Mouse (Mus musculus) forebrain, embryonic 13.5 days (tissue): ENCODE results near the gene Fcho1. TPM values are rescaled to one million over a fixed set of nuclear protein-coding genes. Genes with fewer than 3 reads are reported as not detected.

Experiments used
- ATAC-seq: fragments of 200-750 bp; cut with Nextera tagmentation; 2 replicates; pipeline ENCODE4 v1.8.0; 2017
- H3K27ac ChIP-seq: fragments of 300-500 bp; sonication (generic); 2 replicates; pipeline ENCODE4 v1.5.1; 2015; ENCODE audit warnings: inconsistent platforms, mild to moderate bottlenecking, moderate library complexity
- H3K27me3 ChIP-seq: fragments of 300-500 bp; sonication (generic); 2 replicates; pipeline ENCODE4 v1.6.1; 2015; ENCODE audit warnings: mild to moderate bottlenecking, inconsistent platforms
- H3K36me3 ChIP-seq: fragments of 300-500 bp; sonication (generic); 2 replicates; pipeline ENCODE4 v1.6.1; 2015; ENCODE audit warnings: mild to moderate bottlenecking, inconsistent platforms; ENCODE audit not compliant: poor library complexity, severe bottlenecking
- H3K4me1 ChIP-seq: fragments of 300-500 bp; sonication (generic); 2 replicates; pipeline ENCODE4 v1.6.1; 2015; ENCODE audit warnings: inconsistent platforms
- H3K4me2 ChIP-seq: fragments of 300-500 bp; sonication (generic); 2 replicates; pipeline ENCODE4 v1.6.1; 2015; ENCODE audit warnings: inconsistent platforms, mild to moderate bottlenecking, moderate library complexity
- H3K4me3 ChIP-seq: fragments of 300-500 bp; sonication (generic); 2 replicates; pipeline ENCODE4 v1.5.1; 2015; ENCODE audit warnings: mild to moderate bottlenecking, inconsistent platforms
- H3K9ac ChIP-seq: fragments of 300-500 bp; sonication (generic); 2 replicates; pipeline ENCODE4 v1.6.1; 2015; ENCODE audit warnings: mild to moderate bottlenecking, inconsistent platforms
- H3K9me3 ChIP-seq: fragments of 300-500 bp; sonication (generic); replicated peaks from 2 replicates; pipeline ENCODE4 v1.6.1; 2016; ENCODE audit warnings: inconsistent platforms
- WGBS: fragments of 180-500 bp; shearing (Covaris S2); methylation state at CpG from one replicate; pipeline ENCODE4 v1.1.7; 2015; 5-methylcytosine and 5-hydroxymethylcytosine counted together
- polyA plus RNA-seq: library from polyadenylated mRNA; unstranded; fragments of >200 nt; fragmentation: Nextera tagmentation; extraction: Ambion mirVana; gene quantifications from 2 replicates; pipeline ENCODE4 v1.2.1, GENCODE M21; 2015

Fcho1 gene
- polyA plus RNA-seq, 1 experiment from 2014 or later = 39.6 TPM

DNA sequence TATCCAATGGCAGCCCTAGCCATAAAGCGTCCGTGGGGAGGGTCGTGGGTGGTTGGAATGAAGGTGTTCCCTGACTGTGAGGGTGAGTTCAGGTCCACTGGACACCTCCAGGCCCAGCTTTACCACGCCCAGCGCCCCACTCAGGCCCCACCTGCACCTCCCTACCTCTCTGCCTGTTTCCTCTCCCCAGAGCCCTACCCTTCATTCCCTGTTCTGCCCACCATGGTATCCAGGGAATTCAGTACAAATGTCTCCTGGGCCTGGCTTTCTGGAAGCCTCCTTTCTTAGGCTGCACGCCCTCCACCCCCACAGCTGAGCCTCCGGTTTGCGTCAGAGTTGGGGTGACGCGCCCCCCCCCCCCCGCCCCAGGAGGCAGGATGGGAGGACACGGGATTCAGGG, 55.3 kb downstream of the Fcho1 start:
- 8% methylated on average over 12 of the region's 12 CpGs for WGBS
- H3K4me2 ChIP-seq = peak overlapping the region; percentile 97
- peaks cover 56% of the 10 kb centered on the region for H3K4me1 ChIP-seq
- peak overlapping the region; percentile 63 for H3K27ac ChIP-seq
- no peaks in the 10 kb centered on the region for H3K9me3 ChIP-seq
- peaks cover 32% of the 10 kb centered on the region for H3K27me3 ChIP-seq
- peak overlapping the region; percentile 85 for H3K4me3 ChIP-seq
- H3K9ac ChIP-seq = peak overlapping the region; percentile 59
- H3K36me3 ChIP-seq = no peaks in the 10 kb centered on the region
- peak; percentile 22; the same call in 1 of the 2 replicates for ATAC-seq

DNA sequence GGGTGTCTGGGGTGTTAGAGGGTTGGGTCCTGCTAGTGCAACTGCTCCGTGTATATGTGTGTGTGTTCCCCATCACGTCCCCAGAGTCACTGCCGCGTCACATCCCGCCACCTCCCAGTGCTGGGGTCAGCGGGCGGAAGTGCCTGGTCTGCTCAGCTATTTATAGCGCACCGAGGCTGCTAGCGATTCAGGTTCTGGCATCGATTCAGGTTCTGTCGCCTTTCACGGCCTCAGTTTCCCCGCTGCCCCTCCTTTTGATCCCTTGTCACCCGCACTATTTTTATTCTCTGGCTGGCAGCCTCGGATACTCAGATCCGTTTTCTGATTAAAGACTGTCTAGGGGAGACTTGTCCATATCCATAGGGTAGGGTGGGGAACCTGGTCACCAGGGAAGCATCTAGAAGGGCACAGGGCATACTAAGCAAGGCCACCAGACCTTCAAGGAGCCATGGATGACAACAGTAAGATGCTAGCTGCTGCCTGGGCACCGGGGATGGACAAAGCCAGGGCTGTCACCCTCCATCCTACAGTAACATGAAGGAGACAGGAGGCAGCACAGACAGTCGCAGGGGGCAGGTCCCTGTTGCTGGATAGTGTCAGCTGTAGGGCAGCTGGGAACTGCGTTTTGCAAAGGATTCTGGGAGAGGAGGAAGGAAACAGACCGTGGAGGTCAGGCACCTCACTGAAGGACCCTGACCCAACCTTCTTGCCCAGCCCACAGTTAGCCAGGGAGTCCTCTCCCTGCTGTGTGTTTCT, 57.1 kb downstream of the Fcho1 start:
- Histone ChIP-seq H3K27me3 (peaks cover 25% of the 10 kb centered on the region), H3K9ac (peak overlapping the region; percentile 39), H3K4me3 (no peak overlapping the region), H3K27ac (no peak overlapping the region), H3K4me1 (peaks cover 60% of the 10 kb centered on the region), H3K9me3 (no peaks in the 10 kb centered on the region), H3K36me3 (peaks cover 8% of the 10 kb centered on the region; the same call in 1 of the 2 replicates), H3K4me2 (peak overlapping the region; percentile 21; the same call in 1 of the 2 replicates)
- ATAC-seq = no peak
- WGBS = 6% methylated on average over 21 of the region's 21 CpGs

DNA sequence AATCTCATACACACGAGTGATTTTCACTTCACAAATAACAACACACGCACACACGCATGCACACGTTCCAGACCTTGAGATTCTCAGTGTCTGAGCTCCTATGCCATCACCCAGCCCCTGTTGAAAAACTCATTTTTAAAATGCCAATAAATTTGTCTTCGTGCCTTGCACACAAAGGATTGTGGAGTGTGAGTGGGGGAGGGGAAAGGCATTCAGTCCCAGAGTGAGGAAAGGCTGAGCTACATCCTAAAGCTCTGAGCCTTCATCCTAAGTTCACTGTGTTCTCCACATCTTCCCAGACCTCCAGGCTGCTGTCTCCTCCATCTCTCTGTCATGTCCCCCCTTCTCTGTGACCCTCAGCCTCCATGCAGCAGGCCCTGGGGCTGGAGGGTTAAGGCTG, 58.3 kb downstream of the Fcho1 start:
- Histone ChIP-seq H3K9ac (peak overlapping the region; percentile 37), H3K27me3 (peaks cover 36% of the 10 kb centered on the region), H3K27ac (peak overlapping the region; percentile 63), H3K4me3 (no peak overlapping the region), H3K36me3 (peaks cover 8% of the 10 kb centered on the region), H3K4me1 (peaks cover 60% of the 10 kb centered on the region), H3K4me2 (peak overlapping the region; percentile 32), H3K9me3 (no peaks in the 10 kb centered on the region)
- ATAC-seq = no peak
- 47% methylated on average over 5 of the region's 5 CpGs for WGBS

DNA sequence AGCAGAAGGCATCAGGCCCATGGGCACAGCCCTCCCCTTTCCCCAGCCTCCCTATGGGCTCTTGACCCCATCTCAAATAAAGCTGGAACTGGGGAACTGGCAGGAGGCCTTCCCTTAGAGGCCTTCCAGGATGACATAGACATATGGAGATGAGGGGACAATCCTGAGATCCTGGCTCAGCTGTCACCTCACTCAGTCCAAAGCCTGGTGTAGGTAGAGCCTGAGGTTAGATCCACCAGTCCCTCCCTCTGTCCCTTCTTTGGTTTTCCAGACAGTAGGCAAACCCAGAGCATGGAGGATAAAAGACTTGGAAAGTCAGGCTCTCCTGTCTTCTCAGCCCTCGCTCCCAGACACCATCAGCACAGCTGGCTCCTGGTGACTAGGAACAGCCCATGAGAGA, 58.7 kb downstream of the Fcho1 start:
- no peak overlapping the region for H3K4me2 ChIP-seq
- 11% methylated on average over 1 of the region's 1 CpGs for WGBS
- H3K27ac ChIP-seq = peak overlapping the region; percentile 63
- H3K36me3 ChIP-seq = peaks cover 8% of the 10 kb centered on the region
- no peaks in the 10 kb centered on the region for H3K9me3 ChIP-seq
- H3K4me3 ChIP-seq = no peak overlapping the region
- no peak for ATAC-seq
- H3K9ac ChIP-seq = 0 out of 2 replicates have a peak overlapping the region, but pooled peaks have one; percentile 37
- peaks cover 56% of the 10 kb centered on the region for H3K4me1 ChIP-seq
- H3K27me3 ChIP-seq = peaks cover 40% of the 10 kb centered on the region

DNA sequence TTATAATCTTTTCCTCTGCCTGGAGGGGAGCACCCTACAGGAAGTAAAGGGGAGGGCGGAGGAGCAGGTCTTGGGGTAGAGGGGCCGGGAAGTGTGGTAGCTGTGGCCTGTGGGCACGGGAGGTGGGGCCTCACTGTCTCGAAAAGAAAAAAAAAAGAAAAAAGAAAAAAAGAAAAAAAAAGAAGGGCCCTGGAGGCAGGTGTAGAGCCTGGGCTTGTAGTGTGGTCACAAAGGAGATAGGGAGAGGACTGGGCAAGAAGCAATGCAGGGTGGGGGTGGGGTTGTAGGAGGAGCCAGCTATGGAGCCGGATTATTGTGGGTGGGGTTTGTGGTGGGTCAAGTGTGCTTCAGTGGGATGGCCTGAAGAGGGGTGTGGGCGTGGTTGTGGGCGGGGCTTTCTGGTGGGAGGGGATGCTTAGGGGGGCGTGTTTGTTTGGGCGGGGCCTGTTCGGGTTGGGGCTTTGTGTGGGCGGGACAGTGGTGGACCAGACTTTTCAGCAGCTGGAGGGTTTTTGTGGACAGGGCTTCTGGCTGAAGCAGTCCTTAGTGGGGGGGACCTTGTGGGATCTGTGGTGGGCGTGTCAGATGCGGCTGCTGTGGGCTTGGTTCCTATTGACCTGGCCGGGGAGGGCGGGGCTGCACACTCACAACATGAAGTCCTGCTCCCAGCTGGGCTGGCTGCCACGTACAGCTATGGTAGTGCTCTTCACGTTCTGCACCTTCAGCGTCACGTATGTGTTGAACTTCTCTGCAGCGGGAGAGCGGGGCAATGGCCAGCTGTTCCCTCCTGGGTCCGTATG, 60.0 kb downstream of the Fcho1 start:
- ATAC-seq = no peak; the same call in 1 of the 2 replicates
- Histone ChIP-seq H3K36me3 (peaks cover 8% of the 10 kb centered on the region), H3K9me3 (no peaks in the 10 kb centered on the region), H3K27me3 (peaks cover 44% of the 10 kb centered on the region), H3K9ac (no peak overlapping the region), H3K4me3 (peak overlapping the region; percentile 17), H3K4me2 (peak overlapping the region; percentile 44), H3K27ac (no peak overlapping the region), H3K4me1 (peaks cover 49% of the 10 kb centered on the region)
- WGBS = 4% methylated on average over 22 of the region's 22 CpGs

DNA sequence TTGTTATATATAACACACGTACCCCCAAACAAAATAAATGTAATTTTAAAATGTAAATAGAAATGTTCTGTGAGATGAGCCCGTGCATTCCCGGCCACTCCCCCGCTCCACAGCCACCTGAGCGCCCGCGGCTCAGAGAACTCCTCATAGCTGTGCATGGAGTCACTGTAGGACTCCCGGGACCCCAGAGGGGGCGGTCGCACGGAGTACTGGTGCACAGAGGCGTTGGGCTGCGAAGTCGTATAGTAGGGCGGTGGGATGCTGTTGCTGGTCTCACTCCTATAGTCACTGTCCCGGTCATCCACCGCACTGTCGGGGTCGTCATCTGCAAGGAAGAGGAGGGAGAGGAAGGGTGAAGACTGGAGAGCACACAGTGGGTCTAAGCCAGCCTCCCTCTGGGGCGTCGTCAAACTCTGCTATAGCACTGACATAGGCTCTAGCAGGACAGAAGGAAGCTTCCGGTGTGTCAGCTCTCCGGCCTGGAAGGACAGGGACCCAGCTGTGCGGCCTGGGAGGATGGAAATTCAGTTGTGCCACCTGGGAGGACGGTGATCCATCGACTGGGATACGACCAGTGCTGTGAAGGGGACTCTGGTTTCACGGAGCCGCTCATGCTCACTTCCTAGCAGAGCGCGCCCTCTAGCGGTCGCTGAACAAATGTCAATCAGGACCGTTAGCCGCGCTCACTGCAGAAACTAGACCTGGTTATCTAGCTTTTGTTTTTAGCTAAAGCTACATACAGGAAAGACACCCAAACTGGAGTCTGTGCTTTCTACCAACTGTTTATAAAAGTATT, 65.0 kb downstream of the Fcho1 start:
- no peaks in the 10 kb centered on the region for H3K9me3 ChIP-seq
- no peak overlapping the region for H3K4me3 ChIP-seq
- peaks cover 66% of the 10 kb centered on the region for H3K27me3 ChIP-seq
- H3K27ac ChIP-seq = no peak overlapping the region
- H3K4me2 ChIP-seq = peak overlapping the region; percentile 13; the same call in 1 of the 2 replicates
- 8% methylated on average over 35 of the region's 36 CpGs for WGBS
- no peak overlapping the region for H3K9ac ChIP-seq
- peaks cover 15% of the 10 kb centered on the region for H3K36me3 ChIP-seq
- ATAC-seq = peak; percentile 61
- peaks cover 20% of the 10 kb centered on the region for H3K4me1 ChIP-seq

DNA sequence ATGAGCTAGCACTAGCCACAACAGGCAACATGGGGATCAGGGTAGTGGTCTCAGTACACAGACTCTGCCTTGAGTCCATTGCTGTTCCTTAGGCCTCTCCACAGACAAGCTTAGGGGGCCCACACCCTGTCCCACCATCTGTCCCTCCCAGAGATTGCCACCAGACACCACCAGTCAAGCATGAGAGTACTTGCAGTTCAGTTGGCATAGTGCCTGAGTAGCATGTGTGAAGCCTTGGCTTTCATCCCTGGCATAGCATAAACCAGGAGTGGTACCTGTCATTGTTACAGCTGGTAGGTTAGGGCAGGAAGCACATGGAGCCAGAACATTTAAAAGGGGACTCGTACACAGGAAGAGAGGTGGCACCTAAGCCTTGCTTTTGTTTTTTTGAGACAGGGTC, 65.8 kb downstream of the Fcho1 start:
- WGBS = 65% methylated on average over 1 of the region's 1 CpGs
- no peaks in the 10 kb centered on the region for H3K9me3 ChIP-seq
- H3K4me1 ChIP-seq = peaks cover 19% of the 10 kb centered on the region
- H3K27ac ChIP-seq = peak overlapping the region; percentile 25
- peaks cover 73% of the 10 kb centered on the region for H3K27me3 ChIP-seq
- no peak overlapping the region for H3K9ac ChIP-seq
- H3K4me3 ChIP-seq = no peak overlapping the region
- ATAC-seq = peak; percentile 46
- no peak overlapping the region for H3K4me2 ChIP-seq
- H3K36me3 ChIP-seq = peaks cover 15% of the 10 kb centered on the region

DNA sequence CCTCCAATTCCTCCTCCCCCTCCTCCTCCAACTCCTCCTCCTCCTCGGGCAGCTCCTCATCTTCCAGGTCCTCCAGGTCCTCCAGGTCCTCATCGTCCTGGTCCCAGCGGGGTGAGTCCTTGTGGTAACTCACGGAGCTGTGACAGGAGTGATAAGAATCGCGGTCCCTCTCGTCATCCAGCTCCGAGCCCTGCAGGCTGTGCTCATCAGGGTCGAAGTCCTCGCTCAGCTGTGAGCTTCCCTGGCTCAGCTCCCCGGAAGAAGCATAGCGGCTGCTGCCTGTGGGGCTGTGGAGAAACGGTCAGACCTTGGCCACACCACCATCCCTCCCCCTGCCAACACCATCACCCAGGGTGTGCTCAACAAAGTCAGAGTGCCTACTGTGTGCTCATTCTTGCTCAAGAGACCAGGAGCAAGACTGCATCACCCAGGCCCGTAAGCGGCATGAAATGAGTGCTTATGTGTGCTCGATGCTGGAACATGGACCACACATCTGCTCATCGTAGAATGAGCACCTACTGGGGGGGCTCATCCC, 66.9 kb downstream of the Fcho1 start:
- H3K4me2 ChIP-seq = no peak overlapping the region
- peaks cover 23% of the 10 kb centered on the region for H3K4me1 ChIP-seq
- H3K36me3 ChIP-seq = peaks cover 14% of the 10 kb centered on the region
- no peak overlapping the region for H3K27ac ChIP-seq
- H3K9ac ChIP-seq = no peak overlapping the region
- 30% methylated on average over 17 of the region's 17 CpGs for WGBS
- ATAC-seq = no peak
- H3K4me3 ChIP-seq = no peak overlapping the region
- no peaks in the 10 kb centered on the region for H3K9me3 ChIP-seq
- H3K27me3 ChIP-seq = peaks cover 83% of the 10 kb centered on the region

Other genes starting within 250 kb of the Fcho1 start
- 4.0 and 4.5 TPM in 2 replicates for gene Ano8, start 239.8 kb downstream of the Fcho1 start, polyA plus RNA-seq
- 13.4 TPM in 2 replicates for gene Gtpbp3, start 237.6 kb downstream of the Fcho1 start, polyA plus RNA-seq
- 13.6 and 14.0 TPM in 2 replicates for gene Plvap, start 214.0 kb downstream of the Fcho1 start, polyA plus RNA-seq
- gene Ccdc194, start 200.0 kb downstream of the Fcho1 start, polyA plus RNA-seq = 0.09 and 0.13 TPM in 2 replicates
- 7.6 and 8.3 TPM in 2 replicates for gene Bst2, start 188.3 kb downstream of the Fcho1 start, polyA plus RNA-seq
- gene Mvb12a, start 182.8 kb downstream of the Fcho1 start, polyA plus RNA-seq = 52.9 and 55.3 TPM in 2 replicates
- not detected in 2 replicates for gene Tmem221, start 166.8 kb downstream of the Fcho1 start, polyA plus RNA-seq
- gene Nxnl1, start 159.1 kb downstream of the Fcho1 start, polyA plus RNA-seq = 0.06 TPM in 1 of 2 replicates, not detected in the other
- 59.9 and 61.0 TPM in 2 replicates for gene Slc27a1, start 156.8 kb downstream of the Fcho1 start, polyA plus RNA-seq
- 201 and 206 TPM in 2 replicates for gene Pgls, start 133.5 kb downstream of the Fcho1 start, polyA plus RNA-seq
- 5.1 and 6.2 TPM in 2 replicates for gene Fam129c, start 128.1 kb downstream of the Fcho1 start, polyA plus RNA-seq
- gene Colgalt1, start 114.7 kb downstream of the Fcho1 start, polyA plus RNA-seq = 37.5 and 39.9 TPM in 2 replicates
- 13.0 and 15.8 TPM in 2 replicates for gene Unc13a, start 54.0 kb downstream of the Fcho1 start, polyA plus RNA-seq
- gene Jak3, start 49.4 kb downstream of the Fcho1 start, polyA plus RNA-seq = 1.6 and 1.7 TPM in 2 replicates
- gene Insl3, start 36.5 kb downstream of the Fcho1 start, polyA plus RNA-seq = 0.47 TPM in 1 of 2 replicates, not detected in the other
- gene B3gnt3, start 23.9 kb downstream of the Fcho1 start, polyA plus RNA-seq = 0.33 and 0.44 TPM in 2 replicates
- 5.7 and 6.2 TPM in 2 replicates for gene Zfp709, start 156.3 kb upstream of the Fcho1 start, polyA plus RNA-seq
- 15.1 and 18.7 TPM in 2 replicates for gene Zfp882, start 182.9 kb upstream of the Fcho1 start, polyA plus RNA-seq
- gene Zfp617, start 182.9 kb upstream of the Fcho1 start, polyA plus RNA-seq = 32.3 and 36.7 TPM in 2 replicates
- gene Zfp961, start 225.3 kb upstream of the Fcho1 start, polyA plus RNA-seq = 23.3 and 24.0 TPM in 2 replicates